Mouse (Mus musculus): Measurements from ENCODE around the gene Zzz3.

GRCm38 (mm10) chr3:152467312-152467711, 72.0 kb downstream of the Zzz3 start:
- TF ChIP-seq POLR2A (IDR thresholded peaks at IDR 0.05; ENCODE audit: control insufficient read depth, low read depth, low read length) (no peak), CTCF (IDR thresholded peaks at IDR 0.05; ENCODE audit: control insufficient read depth, insufficient read depth, insufficient replicate concordance, low read depth, low read length) (no peak)
